9 mouse cellular contexts compared by ENCODE assay signal in the genomic region with DNA sequence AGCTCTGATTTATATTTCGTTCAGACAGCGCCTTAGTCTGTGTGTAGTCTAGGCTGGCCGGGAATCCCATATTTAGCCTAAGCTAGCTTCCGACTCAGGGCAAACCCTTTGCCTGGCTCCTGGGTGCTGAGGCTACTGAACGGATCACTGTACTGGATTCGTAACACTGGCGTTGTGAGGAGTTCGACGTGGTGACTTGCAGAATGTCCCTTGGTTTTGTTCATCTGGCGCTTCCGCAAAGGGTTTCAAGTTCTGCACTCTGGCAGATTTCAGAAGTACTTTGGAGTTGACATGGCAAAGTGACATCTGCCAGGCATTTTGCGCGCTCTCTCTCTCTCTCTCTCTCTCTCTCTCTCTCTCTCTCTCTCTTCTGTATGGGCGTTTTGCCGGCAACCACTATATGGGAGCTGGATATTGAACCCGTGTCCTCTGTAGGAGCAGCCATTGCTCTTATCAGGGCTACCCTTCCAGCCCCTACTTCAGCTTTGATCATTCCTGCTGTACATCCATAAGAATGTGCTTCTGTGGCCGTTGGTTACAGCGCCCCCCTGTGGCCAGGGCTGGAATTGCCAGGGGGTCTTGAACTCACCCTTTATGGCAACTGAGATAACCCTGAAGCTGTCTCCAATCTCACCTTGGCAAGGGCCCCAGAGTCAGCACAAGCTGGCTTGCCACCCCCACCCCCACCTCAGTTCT. TPM values are rescaled to one million over a fixed set of nuclear protein-coding genes. Genes with fewer than 3 reads are reported as not detected.
DNase-seq lines count a peak whose midpoint lies in the region; ATAC-seq and TF ChIP-seq lines count a peak whose summit lies in the region.
"Had no signal": no experiment of that assay in that cellular context is flagged by ENCODE, and none has a peak within 500 bp of the region (broad histone marks: within the 10 kb centered on the region; RNA-seq: fewer than 3 reads in every experiment).

No protein-coding gene starts in this region.

- no peaks in the 10 kb centered on the region for H3K79me2 ChIP-seq in MEL (ENCODE audit: control insufficient read depth, insufficient read depth, low read length, poor library complexity)

- H3K4me3 ChIP-seq in heart, postnatal 0 days (ENCODE audit: low read depth, low read length): no peak overlapping the region
- H3K4me3 ChIP-seq in heart, embryonic 10.5 days: no peak overlapping the region
- H3K4me3 ChIP-seq in MEL (ENCODE audit: control insufficient read depth in 1 of 2, insufficient read depth in 1 of 2, low read depth in 2 of 2, low read length in 2 of 2): no peak overlapping the region
- no peak overlapping the region for H3K4me3 ChIP-seq in embryonic fibroblast, embryonic 13.5 days (ENCODE audit: insufficient read depth, low read length)
- H3K4me3 ChIP-seq in small intestine, adult 2 months (ENCODE audit: low read depth, low read length): no peak overlapping the region
- H3K4me3 ChIP-seq in midbrain, embryonic 11.5 days (ENCODE audit: low read depth, low read length): no peak overlapping the region
- H3K4me3 ChIP-seq: neural tube, embryonic 13.5 days had no signal

- no peak for TF ChIP-seq EP300 in heart, postnatal 0 days (IDR thresholded peaks at IDR 0.05; ENCODE audit: low read depth)
- no peak for TF ChIP-seq EP300 in MEL (IDR thresholded peaks at IDR 0.05; ENCODE audit: low read depth in 1 of 2, low read length in 2 of 2)

- WGBS in heart, postnatal 0 days: 80% methylated on average over 18 of the region's 18 CpGs
- 80% methylated on average over 18 of the region's 18 CpGs for WGBS in heart, embryonic 10.5 days
- WGBS in small intestine, adult 2 months: 87% methylated on average over 18 of the region's 18 CpGs
- 83% methylated on average over 18 of the region's 18 CpGs for WGBS in midbrain, embryonic 11.5 days

- no peak for TF ChIP-seq POLR2A in MEL (IDR thresholded peaks at IDR 0.05; ENCODE audit: control insufficient read depth in 1 of 2, insufficient read depth in 1 of 2, low read depth in 1 of 2, low read length in 2 of 2, poor library complexity in 1 of 2)
- TF ChIP-seq POLR2A in embryonic fibroblast, embryonic 13.5 days (IDR thresholded peaks at IDR 0.05; ENCODE audit: low read depth, low read length): no peak
- no peak for TF ChIP-seq POLR2A in small intestine, adult 2 months (IDR thresholded peaks at IDR 0.05; ENCODE audit: low read depth, low read length)

- no peak overlapping the region for H3K27ac ChIP-seq in heart, postnatal 0 days (ENCODE audit: low read depth)
- no peak overlapping the region for H3K27ac ChIP-seq in heart, embryonic 10.5 days
- H3K27ac ChIP-seq in MEL (ENCODE audit: control insufficient read depth, low read depth, low read length): no peak overlapping the region
- no peak overlapping the region for H3K27ac ChIP-seq in embryonic fibroblast, embryonic 13.5 days (ENCODE audit: insufficient read depth, low read length)
- no peak overlapping the region for H3K27ac ChIP-seq in small intestine, adult 2 months (ENCODE audit: insufficient read depth, low read depth, low read length)
- no peak overlapping the region for H3K27ac ChIP-seq in midbrain, embryonic 11.5 days (ENCODE audit: low read depth, low read length)
- H3K27ac ChIP-seq: neural tube, embryonic 13.5 days had no signal

- no peak for ATAC-seq in heart, postnatal 0 days (ENCODE audit: insufficient read depth, low read depth)
- ATAC-seq in midbrain, embryonic 11.5 days (ENCODE audit: low FRiP score): no peak

- peak; percentile 54 for TF ChIP-seq CTCF in heart, postnatal 0 days (IDR thresholded peaks at IDR 0.05; ENCODE audit: low read depth)
- TF ChIP-seq CTCF in MEL (IDR thresholded peaks at IDR 0.05 in 2 of 3, conservative IDR thresholded peaks at IDR 0.05 in 1 of 3; ENCODE audit: control insufficient read depth in 1 of 3, insufficient read depth in 1 of 3, low read depth in 2 of 3, low read length in 3 of 3, poor library complexity in 1 of 3, severe bottlenecking in 1 of 3): peak; percentile 74 to 96 (median 96)
- TF ChIP-seq CTCF in embryonic fibroblast, embryonic 13.5 days (IDR thresholded peaks at IDR 0.05; ENCODE audit: borderline replicate concordance, insufficient read depth, low read length): peak; percentile 47; the same call in 1 of the 2 replicates
- peak; percentile 78; the same call in 1 of the 2 replicates for TF ChIP-seq CTCF in small intestine, adult 2 months (IDR thresholded peaks at IDR 0.05; ENCODE audit: extremely low read depth, insufficient read length, insufficient replicate concordance, low read depth, low read length)

- no peaks in the 10 kb centered on the region for H3K36me3 ChIP-seq in heart, postnatal 0 days (replicated peaks; ENCODE audit: control insufficient read depth, insufficient read depth, low read length)
- no peaks in the 10 kb centered on the region for H3K36me3 ChIP-seq in heart, embryonic 10.5 days
- H3K36me3 ChIP-seq in MEL (ENCODE audit: control insufficient read depth in 1 of 2, insufficient read depth in 2 of 2, low read length in 2 of 2): 0 out of 4 replicates have a peak, but pooled peaks cover 0 to 2% of the 10 kb centered on the region in 2 experiments
- H3K36me3 ChIP-seq in small intestine, adult 2 months (ENCODE audit: control insufficient read depth, insufficient read depth, low read length): no peaks in the 10 kb centered on the region
- H3K36me3 ChIP-seq in midbrain, embryonic 11.5 days (ENCODE audit: control insufficient read depth, insufficient read depth, low read length): no peaks in the 10 kb centered on the region
- H3K36me3 ChIP-seq: neural tube, embryonic 13.5 days had no signal

- no peaks in the 10 kb centered on the region for H3K27me3 ChIP-seq in heart, postnatal 0 days (ENCODE audit: control insufficient read depth, insufficient read depth, low read length)
- H3K27me3 ChIP-seq in heart, embryonic 10.5 days (ENCODE audit: insufficient read depth, poor library complexity, severe bottlenecking): peaks cover 68% of the 10 kb centered on the region
- H3K27me3 ChIP-seq in MEL (ENCODE audit: control insufficient read depth in 1 of 2, insufficient read depth in 2 of 2, low read length in 2 of 2): no peaks in the 10 kb centered on the region
- H3K27me3 ChIP-seq in small intestine, adult 2 months (ENCODE audit: control insufficient read depth, insufficient read depth, low read length): no peaks in the 10 kb centered on the region
- H3K27me3 ChIP-seq in midbrain, embryonic 11.5 days (ENCODE audit: control insufficient read depth, insufficient read depth, low read length): peaks cover 16% of the 10 kb centered on the region

- no peak for DNase-seq in heart, postnatal 0 days (ENCODE audit: low spot score)
- no peak for DNase-seq in heart, embryonic 10.5 days (ENCODE audit: low spot score)
- DNase-seq in 416B (ENCODE audit: low read depth): peak; percentile 56
- DNase-seq in MEL (ENCODE audit: low read depth, low spot score): peak; percentile 71
- no peak for DNase-seq in midbrain, embryonic 11.5 days (ENCODE audit: low spot score, missing footprints)
- DNase-seq in layer of hippocampus, postnatal 36 days: no peak

- no peak overlapping the region for H3K4me2 ChIP-seq in heart, postnatal 0 days (ENCODE audit: low read depth, low read length)
- H3K4me2 ChIP-seq in midbrain, embryonic 11.5 days: no peak overlapping the region
- H3K4me2 ChIP-seq: neural tube, embryonic 13.5 days had no signal

- peak; percentile 27 for TF ChIP-seq RAD21 in MEL (IDR thresholded peaks at IDR 0.05; ENCODE audit: low read depth, low read length)

- H3K9ac ChIP-seq in heart, postnatal 0 days (replicated peaks; ENCODE audit: low read depth, low read length): no peak overlapping the region
- H3K9ac ChIP-seq in MEL (ENCODE audit: control insufficient read depth, low read depth, low read length, poor library complexity, severe bottlenecking): no peak overlapping the region
- no peak overlapping the region for H3K9ac ChIP-seq in midbrain, embryonic 11.5 days (ENCODE audit: low read length)
- H3K9ac ChIP-seq: neural tube, embryonic 13.5 days had no signal

- no peaks in the 10 kb centered on the region for H3K9me3 ChIP-seq in heart, postnatal 0 days (replicated peaks; ENCODE audit: control insufficient read depth, low read length)
- H3K9me3 ChIP-seq in heart, embryonic 10.5 days: no peaks in the 10 kb centered on the region
- no peaks in the 10 kb centered on the region for H3K9me3 ChIP-seq in MEL (replicated peaks; ENCODE audit: insufficient read depth, low read length)
- H3K9me3 ChIP-seq in midbrain, embryonic 11.5 days (ENCODE audit: control insufficient read depth, low read length): no peaks in the 10 kb centered on the region
- H3K9me3 ChIP-seq: neural tube, embryonic 13.5 days had no signal

- peaks cover 37% of the 10 kb centered on the region for H3K4me1 ChIP-seq in heart, postnatal 0 days (ENCODE audit: control insufficient read depth, insufficient read depth)
- peaks cover 59% of the 10 kb centered on the region for H3K4me1 ChIP-seq in heart, embryonic 10.5 days
- peaks cover 0 to 2% of the 10 kb centered on the region in 2 experiments; a peak in 1 of 4 replicates for H3K4me1 ChIP-seq in MEL (ENCODE audit: control insufficient read depth in 1 of 2, insufficient read depth in 2 of 2, low read length in 2 of 2)
- H3K4me1 ChIP-seq in embryonic fibroblast, embryonic 13.5 days (ENCODE audit: control insufficient read depth, insufficient read depth, low read length): no peaks in the 10 kb centered on the region
- peaks cover 21% of the 10 kb centered on the region for H3K4me1 ChIP-seq in small intestine, adult 2 months (ENCODE audit: control insufficient read depth, insufficient read depth, insufficient read length, low read length)
- H3K4me1 ChIP-seq in midbrain, embryonic 11.5 days (ENCODE audit: control insufficient read depth, insufficient read depth, low read length): peaks cover 20% of the 10 kb centered on the region

RNA-seq across cellular contexts. Expression of gene Gpr157, which starts 4.9 kb away (rescaled TPM):
- 15.0 and 23.3 TPM in 2 replicates for total RNA-seq in heart, postnatal 0 days (2014; rRNA removed; ENCODE audit: low replicate concordance)
- polyA plus RNA-seq in heart, postnatal 0 days (2015; fragmentation: Nextera tagmentation; extraction: Ambion mirVana): 4.3 and 4.5 TPM in 2 replicates
- polyA plus RNA-seq in heart, embryonic 10.5 days (2016; fragmentation: Nextera tagmentation; extraction: Ambion mirVana): 0.85 and 2.0 TPM in 2 replicates
- 0.19 and 0.20 TPM in 2 replicates for total RNA-seq in MEL (2012; rRNA removed)
- polyA plus RNA-seq in MEL (2012; ENCODE audit: insufficient read depth in 1 of 2, insufficient read length in 2 of 2, low read depth in 1 of 2, low replicate concordance in 2 of 2, missing spikeins in 1 of 2): under 1 TPM in 1 of 2 experiments, not detected in 1; 0.88 TPM
- polyA plus RNA-seq in embryonic fibroblast, embryonic 13.5 days (2011; ENCODE audit: insufficient read length, low read depth, missing spikeins): 2.0 and 2.3 TPM in 2 replicates
- polyA plus RNA-seq in small intestine, adult 2 months (2012; rRNA removed): 2.6 and 3.5 TPM in 2 replicates
- polyA plus RNA-seq in midbrain, embryonic 11.5 days (2014; fragmentation: Nextera tagmentation; extraction: Ambion mirVana): 0.10 and 0.15 TPM in 2 replicates
- 1 to 10 TPM; 1.2 to 1.3 TPM for total RNA-seq in layer of hippocampus, postnatal 36 days (2021)

RNA-seq across cellular contexts. Expression of gene Slc2a5, which starts 27.0 kb away (rescaled TPM):
- 0.58 TPM in 1 of 2 replicates, not detected in the other for total RNA-seq in heart, postnatal 0 days (2014; rRNA removed; ENCODE audit: low replicate concordance)
- polyA plus RNA-seq in heart, postnatal 0 days (2015; fragmentation: Nextera tagmentation; extraction: Ambion mirVana): 0.42 and 0.59 TPM in 2 replicates
- 1.2 and 1.3 TPM in 2 replicates for polyA plus RNA-seq in heart, embryonic 10.5 days (2016; fragmentation: Nextera tagmentation; extraction: Ambion mirVana)
- total RNA-seq in MEL (2012; rRNA removed): 0.58 and 0.65 TPM in 2 replicates
- polyA plus RNA-seq in MEL (2012; ENCODE audit: insufficient read depth in 1 of 2, insufficient read length in 2 of 2, low read depth in 1 of 2, low replicate concordance in 2 of 2, missing spikeins in 1 of 2): 1 to 10 TPM in 1 of 2 experiments, not detected in 1; 4.9 TPM
- 0.83 TPM in 1 of 2 replicates, not detected in the other for polyA plus RNA-seq in embryonic fibroblast, embryonic 13.5 days (2011; ENCODE audit: insufficient read length, low read depth, missing spikeins)
- polyA plus RNA-seq in small intestine, adult 2 months (2012; rRNA removed): 165 and 177 TPM in 2 replicates
- 1.1 and 1.6 TPM in 2 replicates for polyA plus RNA-seq in midbrain, embryonic 11.5 days (2014; fragmentation: Nextera tagmentation; extraction: Ambion mirVana)
- 1 to 10 TPM; 3.8 to 5.7 TPM for total RNA-seq in layer of hippocampus, postnatal 36 days (2021)

RNA-seq across cellular contexts. Expression of gene Slc2a7, which starts 56.7 kb away (rescaled TPM):
- not detected in 2 replicates for total RNA-seq in heart, postnatal 0 days (2014; rRNA removed; ENCODE audit: low replicate concordance)
- polyA plus RNA-seq in heart, postnatal 0 days (2015; fragmentation: Nextera tagmentation; extraction: Ambion mirVana): not detected in 2 replicates
- not detected in 2 replicates for polyA plus RNA-seq in heart, embryonic 10.5 days (2016; fragmentation: Nextera tagmentation; extraction: Ambion mirVana)
- not detected in 2 replicates for total RNA-seq in MEL (2012; rRNA removed)
- polyA plus RNA-seq in MEL (2012; ENCODE audit: insufficient read depth in 1 of 2, insufficient read length in 2 of 2, low read depth in 1 of 2, low replicate concordance in 2 of 2, missing spikeins in 1 of 2): under 1 TPM in 1 of 2 experiments, not detected in 1; 0.06 TPM
- not detected in 2 replicates for polyA plus RNA-seq in embryonic fibroblast, embryonic 13.5 days (2011; ENCODE audit: insufficient read length, low read depth, missing spikeins)
- polyA plus RNA-seq in small intestine, adult 2 months (2012; rRNA removed): 47.2 and 68.9 TPM in 2 replicates
- polyA plus RNA-seq in midbrain, embryonic 11.5 days (2014; fragmentation: Nextera tagmentation; extraction: Ambion mirVana): not detected in 2 replicates
- total RNA-seq in layer of hippocampus, postnatal 36 days (2021): not detected
- polyA plus RNA-seq: neural tube, embryonic 13.5 days had no signal

Comparison
In these comparisons a context has a peak if more than half of its experiments do, and no peak if none do; other contexts are left out.
1. DNase-seq: peak in 416B (single experiment) and MEL (single experiment); none in heart, postnatal 0 days (single experiment), heart, embryonic 10.5 days (single experiment), midbrain, embryonic 11.5 days (single experiment) and layer of hippocampus, postnatal 36 days (0 of 2).
2. RNA of gene Slc2a5, which starts 27.0 kb away (polyA plus RNA-seq): 165 to 177 TPM in small intestine, adult 2 months; 4.9 TPM in MEL, 1.1 to 1.6 TPM in midbrain, embryonic 11.5 days, 1.2 to 1.3 TPM in heart, embryonic 10.5 days, 0.42 to 0.59 TPM in heart, postnatal 0 days and 0.83 TPM in embryonic fibroblast, embryonic 13.5 days; every median in the first group is over 10 times any median in the second.
3. RNA of gene Slc2a7, which starts 56.7 kb away (polyA plus RNA-seq): 47.2 to 68.9 TPM in small intestine, adult 2 months; 0.06 TPM in MEL, not detected in heart, postnatal 0 days, not detected in heart, embryonic 10.5 days, not detected in embryonic fibroblast, embryonic 13.5 days and not detected in midbrain, embryonic 11.5 days; every median in the first group is over 10 times any median in the second.
4. Peak in every context shown above with its lines, with median percentiles within 50 percentile points of each other: CTCF ChIP-seq.